Mouse (Mus musculus): ENCODE data around the gene Cyp2r1.
"Not testable (repeated sequence)": the region's sequence is repeated elsewhere in the genome, so short reads cannot be mapped to it uniquely, and the experiment has no call there.

The Cyp2r1 gene

GRCm38 (mm10) chr7:114562531-114563241 lies at the start of gene Cyp2r1:
Cyp2r1 (minus strand) TSS chr7:114562972.
- peak; percentile 87 for DNase-seq

DNA sequence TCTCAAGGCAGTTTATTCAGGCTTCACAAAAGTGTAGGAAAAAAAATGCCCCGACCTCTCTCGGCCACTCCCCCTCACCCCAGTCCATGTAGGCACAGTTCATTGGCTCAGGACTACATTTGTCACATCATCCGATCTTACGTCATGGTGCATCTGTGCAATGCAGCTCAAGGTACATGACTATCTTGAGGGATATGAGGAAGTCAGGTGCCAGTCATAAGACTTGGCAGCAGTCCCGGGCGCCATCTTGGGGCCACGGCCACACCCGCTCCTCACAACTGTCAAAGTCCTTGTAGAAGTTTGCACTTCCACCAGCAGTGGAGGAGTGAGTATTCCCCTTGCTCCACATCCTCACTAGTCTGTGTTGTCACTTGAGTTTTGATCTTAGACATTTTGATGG lies 31.6 kb upstream of the Cyp2r1 start:
- peak; percentile 11 for DNase-seq

GRCm38 (mm10) chr7:114582441-114582840 lies 19.7 kb upstream of the Cyp2r1 start:
- peak; percentile 61 for DNase-seq

GRCm38 (mm10) chr7:114581200-114581599 lies 18.4 kb upstream of the Cyp2r1 start:
- DNase-seq = no peak

GRCm38 (mm10) chr7:114580426-114580825 lies 17.7 kb upstream of the Cyp2r1 start:
- peak; percentile 76 for DNase-seq

GRCm38 (mm10) chr7:114577665-114578064 lies 14.9 kb upstream of the Cyp2r1 start:
- DNase-seq = no peak

DNA sequence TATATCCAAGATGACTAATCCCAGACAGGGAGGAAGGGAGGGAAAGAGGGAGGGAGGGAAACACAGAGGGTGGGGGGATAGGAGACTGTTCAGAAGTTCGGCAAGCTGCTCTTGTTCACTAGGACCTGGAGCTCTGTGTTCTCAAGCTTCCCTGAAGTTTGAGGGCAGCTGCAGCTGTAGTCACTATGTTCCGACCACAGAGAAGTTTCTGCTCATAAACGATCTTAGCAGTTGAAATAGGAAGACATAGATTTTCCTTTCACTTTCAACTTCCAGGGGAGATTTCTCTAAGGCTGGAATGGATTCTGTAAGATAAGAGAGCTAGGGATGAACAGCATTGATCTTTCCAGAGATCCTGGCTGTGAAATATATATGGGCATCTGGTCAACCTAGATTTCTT lies 14.2 kb upstream of the Cyp2r1 start:
- DNase-seq = no peak

DNA sequence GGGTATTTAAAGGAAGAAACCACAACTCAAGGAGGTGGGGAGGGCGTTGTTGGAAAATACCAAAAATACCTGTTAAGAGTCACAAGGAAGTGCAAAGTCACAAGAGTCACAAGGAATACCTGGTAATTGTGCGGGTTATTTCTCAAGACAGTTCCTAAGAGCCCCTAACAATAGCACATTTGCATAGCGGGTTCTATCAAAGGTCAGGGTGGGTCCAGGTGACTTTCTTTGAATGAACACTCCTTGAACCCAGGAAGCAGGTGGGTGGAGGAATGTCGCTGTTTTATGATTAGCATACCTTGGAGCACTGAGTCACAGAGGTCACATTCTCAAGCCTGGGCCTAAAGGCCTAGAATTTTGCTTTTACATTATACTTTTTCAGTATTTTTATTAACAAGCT lies 11.1 kb upstream of the Cyp2r1 start:
- not testable (repeated sequence) for DNase-seq

GRCm38 (mm10) chr7:114536179-114536578 lies 26.6 kb downstream of the Cyp2r1 start:
- DNase-seq = no peak

- no peak for DNase-seq
These were observed 36.5 kb downstream of the Cyp2r1 start for GRCm38 (mm10) chr7:114526245-114526644.

DNA sequence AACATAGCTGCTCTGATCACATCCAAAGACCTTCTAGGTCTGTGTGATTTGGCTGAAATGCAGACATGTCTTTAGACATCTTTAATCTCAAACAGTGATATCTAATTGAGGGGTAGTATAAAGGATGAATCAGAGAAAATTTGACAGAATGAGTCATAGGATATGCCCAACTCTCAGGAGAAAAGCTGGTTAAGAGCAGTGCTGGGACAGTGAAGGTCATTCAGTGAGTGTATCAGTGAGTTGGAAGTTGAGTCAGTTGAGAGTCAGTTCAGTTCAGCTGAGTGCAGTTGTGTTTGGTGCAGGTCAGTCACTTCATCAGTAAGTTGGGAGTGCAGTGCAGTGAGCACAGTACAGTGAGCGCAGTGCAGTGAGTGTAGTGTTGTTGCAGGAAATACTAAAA lies 42.6 kb downstream of the Cyp2r1 start:
- no peak for DNase-seq

GRCm38 (mm10) chr7:114508879-114509278 lies 53.9 kb downstream of the Cyp2r1 start:
- no peak for DNase-seq
